In genomic region chr9:41212303-41212901, GRCm38 (mm10) we compare ENCODE assay signal across 8 mouse cellular contexts. TPM values are rescaled to one million over a fixed set of nuclear protein-coding genes. Genes with fewer than 3 reads are reported as not detected.
DNase-seq lines count a peak whose midpoint lies in the region; ATAC-seq and TF ChIP-seq lines count a peak whose summit lies in the region.

No protein-coding gene starts in this region.

- peak overlapping the region; percentile 78 for H3K27ac ChIP-seq in gastrocnemius, adult 2 months
- H3K27ac ChIP-seq in forebrain, embryonic 10.5 days = peak overlapping the region; percentile 81
- peak overlapping the region; percentile 63 for H3K27ac ChIP-seq in hindbrain, embryonic 11.5 days (ENCODE audit: low read depth, low read length)
- peak overlapping the region; percentile 97 for H3K27ac ChIP-seq in limb, embryonic 12.5 days
- H3K27ac ChIP-seq in midbrain, embryonic 11.5 days (ENCODE audit: low read depth, low read length) = peak overlapping the region; percentile 6
- peak overlapping the region; percentile 53; the same call in 1 of the 2 replicates for H3K27ac ChIP-seq in thymus, adult 2 months (ENCODE audit: control insufficient read depth, insufficient read depth, low read length)

- peak overlapping the region; percentile 42; the same call in 1 of the 2 replicates for H3K4me2 ChIP-seq in hindbrain, embryonic 11.5 days (replicated peaks; ENCODE audit: low read depth, low read length)
- peak overlapping the region; percentile 46 for H3K4me2 ChIP-seq in limb, embryonic 12.5 days
- peak overlapping the region; percentile 43 for H3K4me2 ChIP-seq in midbrain, embryonic 11.5 days

- no peaks in the 10 kb centered on the region for H3K9me3 ChIP-seq in forebrain, embryonic 10.5 days
- no peaks in the 10 kb centered on the region for H3K9me3 ChIP-seq in hindbrain, embryonic 11.5 days (ENCODE audit: control insufficient read depth, low read length)
- H3K9me3 ChIP-seq in limb, embryonic 12.5 days = no peaks in the 10 kb centered on the region
- H3K9me3 ChIP-seq in midbrain, embryonic 11.5 days (ENCODE audit: control insufficient read depth, low read length) = no peaks in the 10 kb centered on the region

- 2% methylated on average over 7 of the region's 7 CpGs for whole genome bisulfite sequencing in forebrain, embryonic 10.5 days
- 2% methylated on average over 6 of the region's 7 CpGs for WGBS in hindbrain, embryonic 11.5 days
- WGBS in limb, embryonic 12.5 days = 0% methylated on average over 7 of the region's 7 CpGs
- WGBS in midbrain, embryonic 11.5 days = 0% methylated on average over 6 of the region's 7 CpGs
- 1% methylated on average over 7 of the region's 7 CpGs for WGBS in thymus, adult 2 months

- H3K4me1 ChIP-seq in forebrain, embryonic 10.5 days = peaks cover 51% of the 10 kb centered on the region
- peaks cover 5% of the 10 kb centered on the region for H3K4me1 ChIP-seq in hindbrain, embryonic 11.5 days (replicated peaks; ENCODE audit: control insufficient read depth, insufficient read depth, low read length)
- H3K4me1 ChIP-seq in limb, embryonic 12.5 days (replicated peaks) = peaks cover 39% of the 10 kb centered on the region
- peaks cover 15% of the 10 kb centered on the region for H3K4me1 ChIP-seq in midbrain, embryonic 11.5 days (ENCODE audit: control insufficient read depth, insufficient read depth, low read length)
- peaks cover 3% of the 10 kb centered on the region; the same call in 1 of the 2 replicates for H3K4me1 ChIP-seq in thymus, adult 2 months (replicated peaks; ENCODE audit: control insufficient read depth, insufficient read depth, low read length)

- H3K9ac ChIP-seq in hindbrain, embryonic 11.5 days (ENCODE audit: low read depth, low read length) = peak overlapping the region; percentile 40; the same call in 1 of the 2 replicates
- no peak overlapping the region for H3K9ac ChIP-seq in limb, embryonic 12.5 days (replicated peaks)
- peak overlapping the region; percentile 54 for H3K9ac ChIP-seq in midbrain, embryonic 11.5 days (ENCODE audit: low read length)

- peak overlapping the region; percentile 60 for H3K4me3 ChIP-seq in gastrocnemius, adult 2 months
- H3K4me3 ChIP-seq in forebrain, embryonic 10.5 days = peak overlapping the region; percentile 29
- H3K4me3 ChIP-seq in hindbrain, embryonic 11.5 days (ENCODE audit: low read depth, low read length) = no peak overlapping the region
- peak overlapping the region; percentile 12; the same call in 1 of the 2 replicates for H3K4me3 ChIP-seq in limb, embryonic 12.5 days (replicated peaks)
- H3K4me3 ChIP-seq in midbrain, embryonic 11.5 days (ENCODE audit: low read depth, low read length) = peak overlapping the region; percentile 1; the same call in 1 of the 2 replicates
- H3K4me3 ChIP-seq in thymus, adult 2 months (ENCODE audit: control insufficient read depth, insufficient read depth, low read length) = peak overlapping the region; percentile 47

- H3K36me3 ChIP-seq in forebrain, embryonic 10.5 days (replicated peaks) = no peaks in the 10 kb centered on the region
- no peaks in the 10 kb centered on the region for H3K36me3 ChIP-seq in hindbrain, embryonic 11.5 days (ENCODE audit: control insufficient read depth, insufficient read depth, low read length)
- H3K36me3 ChIP-seq in limb, embryonic 12.5 days = no peaks in the 10 kb centered on the region
- H3K36me3 ChIP-seq in midbrain, embryonic 11.5 days (ENCODE audit: control insufficient read depth, insufficient read depth, low read length) = no peaks in the 10 kb centered on the region
- H3K36me3 ChIP-seq in thymus, adult 2 months (ENCODE audit: control insufficient read depth, insufficient read depth, low read length) = no peaks in the 10 kb centered on the region

- ATAC-seq in hindbrain, embryonic 11.5 days (ENCODE audit: low FRiP score) = peak; percentile 52; the same call in 1 of the 2 replicates
- ATAC-seq in limb, embryonic 12.5 days (ENCODE audit: insufficient number of reproducible peaks, insufficient read depth, low FRiP score, low TSS enrichment, low read depth) = peak; percentile 88
- peak; percentile 45; the same call in 1 of the 2 replicates for ATAC-seq in midbrain, embryonic 11.5 days (ENCODE audit: low FRiP score)
- no peak for ATAC-seq in cerebellum, adult (ENCODE audit: insufficient number of reproducible peaks, low FRiP score, low TSS enrichment)

- peak; percentile 48; the same call in 1 of the 2 replicates for TF ChIP-seq POLR2A in thymus, adult 2 months (IDR thresholded peaks at IDR 0.05; ENCODE audit: control insufficient read depth, extremely low read depth, insufficient read depth, low read length, poor library complexity)

- no peak for TF ChIP-seq CTCF in gastrocnemius, adult 2 months (IDR thresholded peaks at IDR 0.05)
- TF ChIP-seq CTCF in thymus, adult 2 months (IDR thresholded peaks at IDR 0.05; ENCODE audit: borderline replicate concordance, control insufficient read depth, extremely low read depth, insufficient read depth, low read length, poor library complexity) = no peak

- intact Hi-C loops in gastrocnemius, adult 2 months (cut with DNase I) = no loop called here

- peak; percentile 30 for DNase-seq in gastrocnemius, adult 2 months
- no peak for DNase-seq in gastrocnemius, adult 18-20 months (ENCODE audit: low spot score)
- DNase-seq in forebrain, embryonic 10.5 days (ENCODE audit: extremely low spot score, low spot score) = peak; percentile 56
- peak; percentile 61 for DNase-seq in hindbrain, embryonic 11.5 days (ENCODE audit: low spot score)
- DNase-seq in midbrain, embryonic 11.5 days (ENCODE audit: low spot score, missing footprints) = peak; percentile 89
- peak; percentile 49 for DNase-seq in thymus, adult 2 months

- peaks cover 6% of the 10 kb centered on the region; the same call in 1 of the 2 replicates for H3K27me3 ChIP-seq in forebrain, embryonic 10.5 days (ENCODE audit: poor library complexity, severe bottlenecking)
- H3K27me3 ChIP-seq in hindbrain, embryonic 11.5 days (ENCODE audit: control insufficient read depth, insufficient read depth, low read length) = no peaks in the 10 kb centered on the region
- no peaks in the 10 kb centered on the region for H3K27me3 ChIP-seq in limb, embryonic 12.5 days
- H3K27me3 ChIP-seq in midbrain, embryonic 11.5 days (ENCODE audit: control insufficient read depth, insufficient read depth, low read length) = no peaks in the 10 kb centered on the region
- H3K27me3 ChIP-seq in thymus, adult 2 months (ENCODE audit: control insufficient read depth, insufficient read depth, low read length) = no peaks in the 10 kb centered on the region

RNA-seq across cellular contexts. Expression of gene Ubash3b, which starts 50.9 kb away (rescaled TPM):
- total RNA-seq in gastrocnemius, adult 2 months (2021) = under 1 TPM; 0.33 to 0.45 TPM
- total RNA-seq in gastrocnemius, adult 18-20 months (2021) = under 1 TPM; 0.25 to 0.69 TPM
- 3.8 and 4.1 TPM in 2 replicates for polyA plus RNA-seq in forebrain, embryonic 10.5 days (2016; fragmentation: Nextera tagmentation; extraction: Ambion mirVana)
- polyA plus RNA-seq in hindbrain, embryonic 11.5 days (2014; fragmentation: Nextera tagmentation; extraction: Ambion mirVana) = 12.0 and 13.7 TPM in 2 replicates
- 6.5 and 7.8 TPM in 2 replicates for polyA plus RNA-seq in limb, embryonic 12.5 days (2016; fragmentation: Nextera tagmentation; extraction: Ambion mirVana)
- polyA plus RNA-seq in midbrain, embryonic 11.5 days (2014; fragmentation: Nextera tagmentation; extraction: Ambion mirVana) = 9.4 and 9.5 TPM in 2 replicates
- 7.0 and 7.6 TPM in 2 replicates for polyA plus RNA-seq in thymus, adult 2 months (2012; rRNA removed)

Comparison
In these comparisons a context has a peak if more than half of its experiments do, and no peak if none do; other contexts are left out.
1. H3K27ac ChIP-seq: peak in every context shown above with its lines; median percentile 97 in limb, embryonic 12.5 days; 81 in forebrain, embryonic 10.5 days; 78 in gastrocnemius, adult 2 months; 63 in hindbrain, embryonic 11.5 days; 53 in thymus, adult 2 months; 6 in midbrain, embryonic 11.5 days.